Mouse (Mus musculus): ENCODE results near the gene Spopl. TPM values are rescaled to one million over a fixed set of nuclear protein-coding genes. Genes with fewer than 3 reads are reported as not detected.

The Spopl gene
- polyA plus RNA-seq (2015; fragmentation: Nextera tagmentation; extraction: Ambion mirVana), result 6.8 and 8.5 TPM in 2 replicates

DNA sequence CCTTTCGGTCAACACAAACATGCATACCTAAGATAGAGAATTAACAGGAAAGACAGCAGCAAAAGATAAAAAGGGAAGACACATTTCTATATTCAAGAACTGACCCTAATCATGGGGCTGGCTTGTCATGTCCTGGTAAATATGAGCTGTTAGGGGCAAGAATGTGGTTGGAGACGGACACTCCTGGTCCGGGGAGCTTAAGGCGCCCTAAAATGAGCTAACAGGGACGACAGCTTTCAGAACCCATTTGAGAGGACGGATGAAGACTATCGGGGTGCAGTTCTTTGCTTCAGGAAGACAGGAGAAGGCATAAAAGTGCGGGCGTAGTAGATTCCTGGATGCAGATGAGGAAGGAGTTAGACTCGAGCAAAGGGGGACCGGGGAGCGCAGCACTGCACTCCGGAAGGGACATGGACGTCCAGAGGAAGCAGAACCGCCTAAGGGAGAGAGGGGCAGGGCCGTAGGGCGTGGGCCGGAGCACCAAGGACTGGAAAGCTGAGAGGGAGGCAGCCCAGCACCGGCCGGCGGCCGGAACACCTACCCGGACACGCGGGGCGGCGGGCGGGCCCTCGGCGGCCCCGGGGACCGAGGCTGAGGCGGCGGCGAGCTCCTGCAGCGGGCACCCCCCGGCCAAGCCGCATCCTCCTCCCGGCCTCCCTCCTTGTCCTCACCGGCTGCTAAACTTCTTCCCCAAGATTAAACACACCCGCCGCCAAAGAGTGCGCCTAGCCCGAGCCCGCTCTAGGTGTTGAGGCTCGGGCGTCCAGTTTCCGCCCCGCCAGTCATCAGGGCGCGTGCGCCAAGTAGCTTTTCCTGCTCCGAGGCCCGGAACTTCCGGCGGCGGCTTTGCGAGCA lies at the start of gene Spopl:
TSS of gene Spopl (minus strand) at position 805 of the 855 bp plus-strand sequence.

